Mouse (Mus musculus) lung, embryonic 14.5 days (tissue): ENCODE data around the gene Zdhhc8. TPM values are rescaled to one million over a fixed set of nuclear protein-coding genes. Genes with fewer than 3 reads are reported as not detected.

Experiments
- ATAC-seq: fragments of 200-750 bp; cut with Nextera tagmentation; 2 replicates; pipeline ENCODE4 v1.8.0; 2017; ENCODE audit warnings: mild to moderate bottlenecking, moderate TSS enrichment, moderate library complexity; ENCODE audit not compliant: insufficient read depth
- DNase-seq: peaks from one replicate; pipeline ENCODE4 v3.0.0-alpha.2; 2015
- H3K27ac ChIP-seq: fragments of 300-500 bp; sonication (generic); 2 replicates; pipeline ENCODE4 v1.5.1; 2014; ENCODE audit warnings: low read depth, mild to moderate bottlenecking, moderate library complexity
- H3K27me3 ChIP-seq: fragments of 300-500 bp; sonication (generic); 2 replicates; pipeline ENCODE4 v1.6.1; 2014; ENCODE audit warnings: low read length, control low read depth; ENCODE audit not compliant: insufficient read depth
- H3K36me3 ChIP-seq: fragments of 300-500 bp; sonication (generic); 2 replicates; pipeline ENCODE4 v1.6.1; 2014; ENCODE audit warnings: control low read depth; ENCODE audit not compliant: insufficient read depth
- H3K4me1 ChIP-seq: fragments of 300-500 bp; sonication (generic); 2 replicates; pipeline ENCODE4 v1.6.1; 2014; ENCODE audit warnings: antibody characterized with exemption, control low read depth; ENCODE audit not compliant: insufficient read depth
- H3K4me2 ChIP-seq: fragments of 300-500 bp; sonication (generic); 2 replicates; pipeline ENCODE4 v1.6.1; 2014; ENCODE audit warnings: mild to moderate bottlenecking
- H3K4me3 ChIP-seq: fragments of 300-500 bp; sonication (generic); 2 replicates; pipeline ENCODE4 v1.5.1; 2014; ENCODE audit warnings: low read depth, low read length
- H3K9ac ChIP-seq: fragments of 300-500 bp; sonication (generic); 2 replicates; pipeline ENCODE4 v1.6.1; 2014
- H3K9me3 ChIP-seq: fragments of 300-500 bp; sonication (generic); 2 replicates; pipeline ENCODE4 v1.6.1; 2016; ENCODE audit warnings: low read depth, low read length, control low read depth
- CTCF ChIP-seq: IDR thresholded peaks from 2 replicates; pipeline ENCODE4 v1.5.1; 2016; ENCODE audit warnings: antibody characterized with exemption, low read depth
- WGBS: fragments of 180-500 bp; shearing (Covaris S2); extraction: QIAGEN DNeasy Blood & Tissue Kit; methylation state at CpG from one replicate; pipeline ENCODE4 v1.1.7; 2014; 5-methylcytosine and 5-hydroxymethylcytosine counted together
- polyA plus RNA-seq: library from polyadenylated mRNA; unstranded; fragments of >200 nt; fragmentation: Nextera tagmentation; extraction: Ambion mirVana; gene quantifications from 2 replicates; pipeline ENCODE4 v1.2.1, GENCODE M21; 2014

Zdhhc8 gene
- polyA plus RNA-seq, 1 experiment from 2014 or later, result 23.8 TPM

DNA sequence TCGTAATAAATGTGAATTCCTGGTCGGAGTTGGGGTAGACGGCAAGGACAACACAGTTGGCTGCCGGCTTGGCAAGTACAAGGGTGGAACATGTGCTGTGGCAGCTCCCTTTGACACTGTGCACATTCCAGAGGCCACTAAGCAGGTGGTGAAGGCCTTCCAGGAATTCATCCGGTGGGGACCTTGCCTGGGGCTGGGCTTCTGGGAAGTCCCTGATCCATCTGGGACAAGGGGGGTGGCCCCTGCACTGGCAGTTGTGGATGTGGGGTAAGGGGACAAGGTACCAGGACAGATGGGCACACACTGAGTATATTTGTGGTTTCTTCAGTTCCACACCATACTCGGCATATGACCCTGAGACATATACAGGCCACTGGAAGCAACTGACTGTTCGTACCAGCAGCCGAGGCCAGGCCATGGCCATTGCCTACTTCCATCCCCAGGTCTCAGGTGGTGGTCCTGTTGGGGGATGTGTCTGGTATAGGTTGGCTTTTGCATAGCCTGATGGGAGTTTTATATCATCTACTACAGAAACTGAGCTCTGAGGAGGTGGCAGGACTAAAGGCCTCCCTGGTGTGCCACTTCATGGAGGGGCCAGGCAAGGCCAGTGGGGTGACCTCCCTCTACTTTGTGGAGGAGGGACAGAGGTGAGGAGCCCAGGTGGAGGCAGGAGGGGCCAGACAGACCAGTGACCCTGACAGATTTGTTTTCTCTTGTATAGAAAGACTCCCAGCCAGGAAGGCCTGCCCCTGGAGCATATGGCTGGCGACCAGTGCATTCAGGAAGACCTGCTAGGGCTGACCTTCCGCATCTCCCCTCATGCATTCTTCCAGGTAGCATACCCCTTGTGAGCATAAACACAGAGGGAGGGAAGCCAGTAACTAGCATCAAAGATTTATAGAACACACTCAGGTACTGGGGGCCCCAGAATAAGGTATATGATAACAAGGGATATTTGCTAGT lies 16.2 kb upstream of the Zdhhc8 start:
- ATAC-seq, result no peak
- 0 out of 2 replicates have a peak overlapping the region, but pooled peaks have one; percentile 8 for H3K27ac ChIP-seq
- DNase-seq, result peak; percentile 12
- H3K4me3 ChIP-seq, result peak overlapping the region; percentile 97
- WGBS, result 59% methylated on average over 10 of the region's 10 CpGs
- no peaks in the 10 kb centered on the region for H3K27me3 ChIP-seq
- H3K4me1 ChIP-seq, result peaks cover 12% of the 10 kb centered on the region; the same call in 1 of the 2 replicates
- H3K4me2 ChIP-seq, result peak overlapping the region; percentile 80
- no peaks in the 10 kb centered on the region for H3K9me3 ChIP-seq
- no peak for TF ChIP-seq CTCF
- H3K9ac ChIP-seq, result peak overlapping the region; percentile 82
- peaks cover 66% of the 10 kb centered on the region for H3K36me3 ChIP-seq

DNA sequence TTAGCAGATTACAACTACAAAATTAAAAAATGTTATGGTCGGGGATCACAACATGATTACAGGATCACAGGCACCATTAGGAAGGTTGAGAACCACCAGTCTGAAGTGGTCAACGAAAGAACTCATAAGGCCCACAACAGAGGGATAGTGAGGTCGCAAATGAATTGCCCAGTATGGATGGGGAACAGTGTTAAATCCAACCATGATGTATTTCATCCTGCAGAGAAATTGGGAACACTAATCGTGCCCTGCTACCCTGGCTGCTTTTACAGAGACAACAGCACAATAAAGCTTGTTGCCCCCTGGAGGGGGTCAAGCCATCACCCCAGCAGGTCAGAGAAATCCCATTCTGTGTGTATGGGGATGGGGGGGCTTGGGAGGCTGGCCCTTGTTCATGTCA lies 15.3 kb upstream of the Zdhhc8 start:
- Histone ChIP-seq H3K36me3 (peaks cover 66% of the 10 kb centered on the region), H3K27me3 (no peaks in the 10 kb centered on the region), H3K9me3 (no peaks in the 10 kb centered on the region), H3K27ac (no peak overlapping the region), H3K4me3 (peak overlapping the region; percentile 97), H3K4me1 (peaks cover 12% of the 10 kb centered on the region; the same call in 1 of the 2 replicates), H3K4me2 (peak overlapping the region; percentile 80), H3K9ac (peak overlapping the region; percentile 82)
- TF ChIP-seq CTCF, result no peak
- no peak for DNase-seq
- no peak for ATAC-seq
- 50% methylated on average over 4 of the region's 4 CpGs for WGBS

DNA sequence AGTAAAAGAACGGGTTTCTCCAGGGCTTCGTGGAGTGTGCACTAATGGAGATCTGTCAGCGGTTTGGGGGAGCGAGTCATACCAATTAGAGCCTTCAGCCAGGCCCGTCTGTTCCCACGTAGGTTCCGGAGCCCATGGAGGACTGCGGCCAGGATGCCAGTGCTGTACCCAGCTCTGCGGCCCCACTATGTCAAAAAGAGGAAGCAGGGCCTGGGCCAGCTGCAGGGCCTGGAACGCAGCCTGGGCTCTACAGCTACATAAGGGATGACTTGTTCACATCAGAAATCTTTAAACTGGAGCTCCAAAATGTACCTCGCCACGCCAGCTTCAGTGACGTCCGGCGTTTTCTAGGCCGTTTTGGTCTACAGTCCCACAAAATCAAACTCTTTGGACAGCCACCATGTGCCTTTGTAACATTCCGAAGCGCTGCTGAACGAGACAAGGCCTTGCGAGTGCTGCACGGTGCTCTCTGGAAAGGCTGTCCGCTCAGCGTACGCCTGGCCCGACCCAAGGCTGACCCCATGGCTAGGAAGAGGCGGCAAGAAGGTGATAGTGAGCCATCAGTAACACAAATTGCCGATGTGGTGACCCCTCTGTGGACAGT lies 14.5 kb upstream of the Zdhhc8 start:
- TF ChIP-seq CTCF, result no peak
- peak overlapping the region; percentile 91 for H3K27ac ChIP-seq
- H3K27me3 ChIP-seq, result no peaks in the 10 kb centered on the region
- peak; percentile 8 for ATAC-seq
- peak overlapping the region; percentile 80 for H3K4me2 ChIP-seq
- H3K36me3 ChIP-seq, result peaks cover 68% of the 10 kb centered on the region
- H3K4me1 ChIP-seq, result peaks cover 12% of the 10 kb centered on the region; the same call in 1 of the 2 replicates
- no peaks in the 10 kb centered on the region for H3K9me3 ChIP-seq
- peak overlapping the region; percentile 97 for H3K4me3 ChIP-seq
- peak; percentile 54 for DNase-seq
- peak overlapping the region; percentile 82 for H3K9ac ChIP-seq
- 3% methylated on average over 27 of the region's 27 CpGs for WGBS

DNA sequence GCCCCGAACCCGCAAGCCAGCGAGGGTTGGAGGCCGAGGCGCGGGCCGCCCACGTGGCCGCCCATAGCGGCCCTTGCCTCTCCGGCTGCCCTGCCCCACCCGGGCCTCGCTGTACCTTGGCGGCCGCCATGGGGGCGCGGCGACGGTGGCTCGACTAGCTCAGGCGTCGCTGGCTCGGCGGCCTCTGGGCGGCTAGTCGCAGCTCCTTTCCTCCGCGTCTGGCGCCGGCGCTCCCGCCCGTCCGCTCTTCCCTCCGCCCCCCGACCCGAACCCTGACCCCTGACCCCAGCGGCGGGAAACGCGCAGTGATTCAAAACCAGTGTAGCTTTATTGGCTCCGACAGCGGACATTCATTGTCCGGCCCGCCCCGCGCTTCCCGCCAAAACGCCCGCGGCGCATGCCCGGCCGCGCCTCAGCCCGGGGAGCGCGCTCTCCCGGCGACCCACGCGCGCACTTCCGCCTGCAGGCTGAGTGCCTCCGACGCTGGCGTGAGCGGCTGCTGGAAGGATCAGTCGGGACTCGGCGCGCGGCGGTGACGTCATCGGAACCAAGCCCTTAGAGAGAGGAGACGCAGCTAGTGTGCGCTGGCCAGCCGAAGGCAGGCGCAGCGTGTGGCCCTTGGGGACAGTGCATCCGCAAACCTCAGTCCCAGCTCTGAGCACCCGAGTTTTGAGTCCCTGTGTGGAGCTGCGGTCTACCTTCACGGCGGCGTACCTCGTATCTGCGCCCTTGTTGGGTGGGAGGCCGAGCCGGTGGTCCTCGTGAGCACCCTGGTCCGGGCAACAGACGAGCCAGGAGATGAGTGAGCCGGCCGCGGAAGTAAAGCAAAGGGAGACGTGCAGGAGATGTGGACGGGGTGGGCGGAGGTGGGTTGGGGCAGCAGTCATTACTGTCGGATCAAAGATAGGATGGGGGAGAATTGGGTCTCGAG lies 13.8 kb upstream of the Zdhhc8 start, which contains the start of the genes Trmt2a and Ranbp1:
Gene Trmt2a, plus strand, starts transcription at position 247 of the 931 bp plus-strand sequence.
Gene Ranbp1, minus strand, starts transcription at position 300 of the 931 bp plus-strand sequence.
- ATAC-seq (peak; percentile 96), DNase-seq (peak; percentile 100)
- Histone ChIP-seq H3K27ac (peak within 1 kb of the TSS; percentile 91), H3K27me3 (no peaks in the 10 kb centered on the region), H3K4me1 (peaks cover 12% of the 10 kb centered on the region; the same call in 1 of the 2 replicates), H3K9me3 (no peaks in the 10 kb centered on the region), H3K4me3 (peak within 1 kb of the TSS; percentile 97), H3K9ac (peak within 1 kb of the TSS; percentile 95), H3K36me3 (peaks cover 68% of the 10 kb centered on the region), H3K4me2 (peak within 1 kb of the TSS; percentile 80)
- WGBS, result under 1% methylated on average over 102 of the region's 102 CpGs
- no peak; the same call in none of the 2 replicates for TF ChIP-seq CTCF

DNA sequence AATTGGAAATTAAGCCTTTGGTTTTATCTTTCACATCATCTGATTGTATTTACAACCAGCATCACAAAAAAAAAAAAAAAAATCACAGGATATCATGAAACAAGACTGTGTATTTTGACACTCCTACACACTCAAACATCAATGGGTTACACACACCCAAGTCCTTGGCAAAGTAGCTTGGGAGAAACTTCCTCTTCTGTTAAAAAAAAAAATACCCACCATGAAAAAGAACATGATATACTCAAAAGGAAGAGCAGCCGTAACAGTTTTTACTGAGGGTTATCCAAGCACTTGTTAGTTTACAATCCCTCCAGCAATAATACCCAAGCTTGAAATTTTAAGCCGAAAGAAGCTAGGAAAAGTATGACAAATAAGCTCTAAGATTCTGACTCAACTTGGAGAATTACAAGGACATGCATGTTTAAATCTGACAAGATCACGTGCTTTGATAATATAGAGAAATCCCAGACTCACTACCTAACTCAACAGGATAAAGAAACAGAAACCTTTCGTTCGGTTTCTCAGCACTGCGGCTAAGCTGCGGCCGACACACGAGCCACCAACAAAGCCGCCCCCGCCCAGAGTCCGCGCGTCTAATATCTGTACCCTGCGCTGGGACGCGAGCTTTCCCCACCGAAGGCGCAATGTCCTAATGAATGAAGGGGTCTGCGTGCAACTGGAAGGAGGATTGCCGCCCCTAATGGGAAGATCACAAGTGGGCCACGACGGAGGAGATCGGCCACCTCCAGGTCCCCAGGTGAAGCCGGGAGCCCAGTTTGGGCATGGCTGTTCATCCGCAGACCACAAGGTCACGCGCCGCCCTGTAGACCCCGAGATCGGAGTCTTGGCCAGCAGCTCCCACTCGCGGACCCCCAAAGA lies 12.8 kb upstream of the Zdhhc8 start:
- no peaks in the 10 kb centered on the region for H3K27me3 ChIP-seq
- ATAC-seq, result peak; percentile 0; the same call in 1 of the 2 replicates
- peak overlapping the region; percentile 97 for H3K4me3 ChIP-seq
- peaks cover 12% of the 10 kb centered on the region; the same call in 1 of the 2 replicates for H3K4me1 ChIP-seq
- no peaks in the 10 kb centered on the region for H3K9me3 ChIP-seq
- peaks cover 68% of the 10 kb centered on the region for H3K36me3 ChIP-seq
- peak overlapping the region; percentile 91 for H3K27ac ChIP-seq
- no peak for TF ChIP-seq CTCF
- H3K9ac ChIP-seq, result peak overlapping the region; percentile 95
- H3K4me2 ChIP-seq, result peak overlapping the region; percentile 80
- under 1% methylated on average over 33 of the region's 33 CpGs for WGBS
- peak; percentile 60 for DNase-seq
